Mouse (Mus musculus): ENCODE measurements around the gene Xntrpc. TPM values are rescaled to one million over a fixed set of nuclear protein-coding genes. Genes with fewer than 3 reads are reported as not detected.

Gene Xntrpc
- 7.0 and 7.4 TPM in 2 replicates for polyA plus RNA-seq (2012; rRNA removed)

GRCm38 (mm10) chr7:102065046-102065891 is at the start of gene Xntrpc, which contains the start of the genes Rnf121 and Xndc1:
Xntrpc (plus strand) TSS chr7:102065713.
Rnf121 (minus strand) TSS chr7:102065469.
Xndc1 (plus strand) TSS chr7:102065511.

GRCm38 (mm10) chr7:102018590-102018989 is 46.9 kb upstream of the Xntrpc start, which contains the start of gene Il18bp:
Il18bp (minus strand) TSS chr7:102018690.

GRCm38 (mm10) chr7:102082816-102083215 is 17.3 kb downstream of the Xntrpc start, which contains the start of gene Trpc2:
Trpc2 (plus strand) TSS chr7:102083116.

GRCm38 (mm10) chr7:102101487-102101886 is 36.0 kb downstream of the Xntrpc start, which contains the start of gene Art1:
Art1 (plus strand) TSS chr7:102101743.

GRCm38 (mm10) chr7:102109171-102109570 is 43.7 kb downstream of the Xntrpc start, which contains the start of gene Art5:
Art5 (minus strand) TSS chr7:102109489.

GRCm38 (mm10) chr7:102116579-102117331 is 51.2 kb downstream of the Xntrpc start, which contains the start of gene Chrna10:
Chrna10 (minus strand) TSS chr7:102116828.

Other genes with a start within 250 kb of the Xntrpc start
- 0.79 and 3.1 TPM in 2 replicates for gene Phox2a, start 247.4 kb upstream of the Xntrpc start, polyA plus RNA-seq (2012; rRNA removed)
- gene Inppl1, start 227.5 kb upstream of the Xntrpc start, polyA plus RNA-seq (2012; rRNA removed), result 36.5 and 44.2 TPM in 2 replicates
- 4.2 and 4.7 TPM in 2 replicates for gene Folr2, start 208.5 kb upstream of the Xntrpc start, polyA plus RNA-seq (2012; rRNA removed)
- gene Anapc15, start 202.0 kb upstream of the Xntrpc start, polyA plus RNA-seq (2012; rRNA removed), result 101 and 125 TPM in 2 replicates
- 15.2 and 17.3 TPM in 2 replicates for gene Folr1, start 194.9 kb upstream of the Xntrpc start, polyA plus RNA-seq (2012; rRNA removed)
- 167 and 175 TPM in 2 replicates for gene Lamtor1, start 159.8 kb upstream of the Xntrpc start, polyA plus RNA-seq (2012; rRNA removed)
- 0.22 and 0.29 TPM in 2 replicates for gene Tomt, start 159.4 kb upstream of the Xntrpc start, polyA plus RNA-seq (2012; rRNA removed)
- 9.4 and 12.1 TPM in 2 replicates for gene Lrrc51, start 131.8 kb upstream of the Xntrpc start, polyA plus RNA-seq (2012; rRNA removed)
- 84.8 and 87.9 TPM in 2 replicates for gene Numa1, start 131.6 kb upstream of the Xntrpc start, polyA plus RNA-seq (2012; rRNA removed)
- 17.8 and 19.2 TPM in 2 replicates for gene Il18bp, start 47.0 kb upstream of the Xntrpc start, polyA plus RNA-seq (2012; rRNA removed)
- 84.0 and 84.5 TPM in 2 replicates for gene Rnf121, start 244 bp upstream of the Xntrpc start, polyA plus RNA-seq (2012; rRNA removed)
- 57.8 and 59.0 TPM in 2 replicates for gene Xndc1, start 202 bp upstream of the Xntrpc start, polyA plus RNA-seq (2012; rRNA removed)
- gene Trpc2, start 17.4 kb downstream of the Xntrpc start, polyA plus RNA-seq (2012; rRNA removed), result 3.5 and 3.9 TPM in 2 replicates
- gene Art1, start 36.0 kb downstream of the Xntrpc start, polyA plus RNA-seq (2012; rRNA removed), result 0.43 and 2.9 TPM in 2 replicates
- gene Art5, start 43.8 kb downstream of the Xntrpc start, polyA plus RNA-seq (2012; rRNA removed), result 0.63 and 0.76 TPM in 2 replicates
- gene Chrna10, start 51.1 kb downstream of the Xntrpc start, polyA plus RNA-seq (2012; rRNA removed), result 0.03 and 0.05 TPM in 2 replicates
- 21.1 and 22.0 TPM in 2 replicates for gene Nup98, start 144.5 kb downstream of the Xntrpc start, polyA plus RNA-seq (2012; rRNA removed)
- 46.1 and 46.4 TPM in 2 replicates for gene Pgap2, start 144.5 kb downstream of the Xntrpc start, polyA plus RNA-seq (2012; rRNA removed)
- gene Rhog, start 190.3 kb downstream of the Xntrpc start, polyA plus RNA-seq (2012; rRNA removed), result 12.7 and 19.3 TPM in 2 replicates
- 16.5 and 23.0 TPM in 2 replicates for gene Stim1, start 202.1 kb downstream of the Xntrpc start, polyA plus RNA-seq (2012; rRNA removed)